Mouse (Mus musculus): ENCODE measurements around the gene Ctrb1. TPM values are rescaled to one million over a fixed set of nuclear protein-coding genes. Genes with fewer than 3 reads are reported as not detected.

The Ctrb1 gene
- polyA plus RNA-seq, 1 experiment from 2014 or later = 1.7 TPM

DNA sequence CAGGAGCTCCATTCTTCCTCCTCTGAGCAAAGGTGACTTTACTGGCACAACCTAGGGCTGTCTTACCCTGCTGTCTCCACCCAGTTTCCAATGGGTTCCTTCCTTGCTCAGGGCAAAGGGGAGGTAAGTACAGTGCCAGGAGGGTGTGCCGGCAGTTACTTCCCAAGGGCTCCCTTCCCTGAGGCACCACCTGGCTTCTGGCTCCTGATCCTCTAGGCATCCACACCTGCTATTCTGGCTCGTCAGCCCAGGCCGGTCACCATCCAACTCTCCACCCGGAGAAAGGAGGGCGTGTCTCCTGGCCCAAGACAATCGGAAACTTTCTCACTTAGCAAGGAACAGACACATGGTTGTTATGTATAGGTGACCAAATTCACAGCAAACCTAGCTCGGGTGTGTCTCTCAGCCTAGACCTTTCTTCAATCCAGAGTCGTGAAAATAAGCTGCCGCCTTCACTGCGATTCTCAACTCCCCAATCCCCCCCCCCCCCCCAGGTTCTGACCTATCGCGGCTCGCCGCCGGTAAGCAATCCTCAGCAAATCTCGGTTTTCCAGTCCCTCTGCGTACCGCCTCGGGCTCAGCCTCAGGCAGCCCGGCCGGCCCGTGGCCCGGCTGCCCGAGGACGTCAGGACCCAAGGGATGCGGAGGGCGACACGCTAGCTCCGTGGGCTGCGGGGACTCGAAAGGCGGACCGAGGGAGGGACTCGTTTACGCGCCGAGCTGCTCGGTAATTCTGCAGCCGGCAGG is 40.6 kb upstream of the Ctrb1 start:
- ATAC-seq = peak; percentile 42
- H3K9ac ChIP-seq = peak overlapping the region; percentile 88
- peak overlapping the region; percentile 75 for H3K4me3 ChIP-seq
- H3K36me3 ChIP-seq (ENCODE audit: poor library complexity, severe bottlenecking) = no peaks in the 10 kb centered on the region
- H3K4me1 ChIP-seq = peaks cover 88% of the 10 kb centered on the region
- H3K27ac ChIP-seq = peak overlapping the region; percentile 68; the same call in 1 of the 2 replicates
- 1% methylated on average over 39 of the region's 39 CpGs for WGBS
- H3K9me3 ChIP-seq (replicated peaks) = no peaks in the 10 kb centered on the region
- no peaks in the 10 kb centered on the region for H3K27me3 ChIP-seq
- peak overlapping the region; percentile 75 for H3K4me2 ChIP-seq

DNA sequence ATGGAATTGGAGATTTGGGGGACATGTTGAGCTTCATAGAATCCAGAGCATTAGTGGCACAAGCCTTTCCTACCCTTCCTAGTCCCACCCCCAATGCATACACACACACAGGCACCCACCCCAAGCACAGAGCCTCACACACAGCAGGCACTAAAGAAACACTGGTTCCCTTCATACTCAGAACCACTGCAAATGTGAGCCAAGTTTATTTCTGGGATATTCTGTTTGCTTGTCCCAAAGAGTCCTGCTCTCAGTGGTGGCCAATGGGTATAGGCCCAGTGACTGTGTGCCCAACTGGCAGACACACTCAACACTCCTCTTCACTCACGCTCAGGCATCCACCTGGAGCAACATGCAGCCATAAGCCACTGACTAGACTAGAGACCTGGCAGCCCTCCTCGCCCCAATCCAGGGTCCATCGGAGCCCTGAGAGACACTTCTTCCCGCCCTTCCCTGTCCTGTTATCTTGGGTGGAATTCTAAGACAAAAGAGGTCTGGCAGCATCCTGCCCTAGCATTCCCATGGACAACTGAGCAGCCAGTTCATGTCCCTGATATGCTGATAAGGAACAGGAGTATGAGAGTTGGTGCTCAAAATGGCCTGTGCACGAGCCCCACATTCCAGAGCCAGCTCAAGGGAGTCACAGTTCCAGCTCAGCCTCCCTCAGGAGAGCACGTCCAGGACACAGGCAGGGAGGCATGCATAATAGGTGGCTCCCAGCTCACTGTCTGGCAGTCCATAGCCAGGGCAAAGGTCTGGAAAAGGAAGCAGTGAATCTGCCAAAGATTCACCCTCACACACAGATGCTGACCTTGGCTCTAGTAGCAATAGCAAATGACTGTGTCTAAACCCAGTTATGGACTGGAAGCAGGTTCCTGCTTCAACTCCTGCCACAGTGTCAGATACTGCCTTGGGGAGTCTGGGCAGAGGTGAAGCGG is 38.7 kb upstream of the Ctrb1 start:
- ATAC-seq = no peak
- H3K4me1 ChIP-seq = peaks cover 72% of the 10 kb centered on the region
- no peaks in the 10 kb centered on the region for H3K9me3 ChIP-seq (replicated peaks)
- no peak overlapping the region for H3K4me3 ChIP-seq
- no peaks in the 10 kb centered on the region for H3K27me3 ChIP-seq
- no peak overlapping the region for H3K9ac ChIP-seq
- H3K27ac ChIP-seq = no peak overlapping the region
- no peaks in the 10 kb centered on the region for H3K36me3 ChIP-seq (ENCODE audit: poor library complexity, severe bottlenecking)
- 78% methylated on average over 7 of the region's 7 CpGs for WGBS
- peak overlapping the region; percentile 75; the same call in 1 of the 2 replicates for H3K4me2 ChIP-seq

- Histone ChIP-seq H3K9me3 (replicated peaks) (no peaks in the 10 kb centered on the region), H3K4me1 (peaks cover 62% of the 10 kb centered on the region), H3K27ac (no peak overlapping the region; the same call in 1 of the 2 replicates), H3K9ac (peak overlapping the region; percentile 30; the same call in 1 of the 2 replicates), H3K36me3 (ENCODE audit: poor library complexity, severe bottlenecking) (no peaks in the 10 kb centered on the region), H3K27me3 (no peaks in the 10 kb centered on the region), H3K4me2 (no peak overlapping the region), H3K4me3 (no peak overlapping the region)
- whole genome bisulfite sequencing = 78% methylated on average over 5 of the region's 5 CpGs
- ATAC-seq = no peak
These were observed 37.7 kb upstream of the Ctrb1 start for GRCm38 (mm10) chr8:111728481-111728880.

GRCm38 (mm10) chr8:111727553-111727952 is 36.7 kb upstream of the Ctrb1 start:
- ATAC-seq = no peak
- no peak overlapping the region for H3K4me3 ChIP-seq
- WGBS = 89% methylated on average over 4 of the region's 4 CpGs
- H3K9ac ChIP-seq = no peak overlapping the region
- no peak overlapping the region for H3K4me2 ChIP-seq
- H3K36me3 ChIP-seq (ENCODE audit: poor library complexity, severe bottlenecking) = no peaks in the 10 kb centered on the region
- no peaks in the 10 kb centered on the region for H3K9me3 ChIP-seq (replicated peaks)
- H3K4me1 ChIP-seq = peaks cover 53% of the 10 kb centered on the region
- H3K27me3 ChIP-seq = no peaks in the 10 kb centered on the region
- H3K27ac ChIP-seq = no peak overlapping the region

GRCm38 (mm10) chr8:111726102-111726900 is 35.5 kb upstream of the Ctrb1 start:
- no peaks in the 10 kb centered on the region; the same call in 1 of the 2 replicates for H3K36me3 ChIP-seq (ENCODE audit: poor library complexity, severe bottlenecking)
- peaks cover 46% of the 10 kb centered on the region for H3K4me1 ChIP-seq
- H3K4me3 ChIP-seq = no peak overlapping the region
- H3K27ac ChIP-seq = no peak overlapping the region
- WGBS = 80% methylated on average over 7 of the region's 7 CpGs
- H3K9ac ChIP-seq = no peak overlapping the region
- no peaks in the 10 kb centered on the region for H3K9me3 ChIP-seq (replicated peaks)
- no peak overlapping the region for H3K4me2 ChIP-seq
- H3K27me3 ChIP-seq = no peaks in the 10 kb centered on the region
- peak; percentile 44; the same call in 1 of the 2 replicates for ATAC-seq

DNA sequence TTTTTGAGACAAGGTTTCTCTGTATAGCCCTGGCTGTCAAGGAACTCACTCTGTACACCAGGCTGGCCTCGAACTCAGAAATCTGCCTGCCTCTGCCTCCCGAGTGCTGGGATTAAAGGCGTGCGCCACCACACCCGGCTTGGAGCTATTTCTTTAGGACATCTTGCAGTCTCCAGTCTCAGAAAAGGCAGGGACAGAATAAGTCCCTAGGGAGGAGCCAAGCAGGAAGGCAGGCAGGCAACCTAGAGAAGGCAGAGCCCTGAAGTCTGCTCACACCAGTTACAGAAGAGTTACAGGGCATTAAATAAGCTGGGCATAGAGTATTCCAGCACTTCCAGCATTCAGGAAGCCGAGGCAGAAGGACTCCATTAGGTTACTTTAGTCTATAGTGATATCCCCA is 34.5 kb upstream of the Ctrb1 start:
- peaks cover 36% of the 10 kb centered on the region for H3K4me1 ChIP-seq
- H3K4me2 ChIP-seq = no peak overlapping the region
- no peak overlapping the region for H3K4me3 ChIP-seq
- 94% methylated on average over 6 of the region's 6 CpGs for WGBS
- no peak overlapping the region for H3K27ac ChIP-seq
- H3K9me3 ChIP-seq (replicated peaks) = no peaks in the 10 kb centered on the region
- no peak overlapping the region for H3K9ac ChIP-seq
- no peaks in the 10 kb centered on the region for H3K27me3 ChIP-seq
- no peak for ATAC-seq
- peaks cover 10% of the 10 kb centered on the region for H3K36me3 ChIP-seq (ENCODE audit: poor library complexity, severe bottlenecking)

DNA sequence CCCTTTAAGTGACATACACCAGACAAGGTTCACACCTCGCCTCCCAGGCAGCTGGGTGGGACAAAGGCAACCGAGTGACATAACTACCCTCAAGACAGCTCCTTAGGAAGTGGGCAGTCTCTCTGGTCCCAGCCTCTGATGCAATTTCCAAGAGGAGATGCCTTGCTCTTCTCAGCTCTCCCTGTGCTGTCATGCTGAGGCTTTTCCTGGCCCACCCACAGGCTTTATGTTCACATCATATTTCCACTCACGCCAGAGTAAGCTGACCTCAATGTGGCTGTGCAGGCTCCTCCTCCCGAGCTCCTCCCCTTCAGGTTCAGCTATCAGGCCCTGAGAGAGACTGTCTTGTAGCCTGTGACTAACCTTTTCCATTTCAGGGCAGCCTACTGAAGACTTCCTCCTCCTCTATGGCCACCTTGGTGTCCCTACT is 29.3 kb upstream of the Ctrb1 start:
- WGBS = 80% methylated on average over 4 of the region's 4 CpGs
- Histone ChIP-seq H3K4me1 (peaks cover 40% of the 10 kb centered on the region), H3K27ac (no peak overlapping the region), H3K4me2 (no peak overlapping the region), H3K36me3 (ENCODE audit: poor library complexity, severe bottlenecking) (peaks cover 32% of the 10 kb centered on the region), H3K27me3 (no peaks in the 10 kb centered on the region), H3K9me3 (replicated peaks) (no peaks in the 10 kb centered on the region), H3K9ac (no peak overlapping the region), H3K4me3 (no peak overlapping the region)
- no peak for ATAC-seq

DNA sequence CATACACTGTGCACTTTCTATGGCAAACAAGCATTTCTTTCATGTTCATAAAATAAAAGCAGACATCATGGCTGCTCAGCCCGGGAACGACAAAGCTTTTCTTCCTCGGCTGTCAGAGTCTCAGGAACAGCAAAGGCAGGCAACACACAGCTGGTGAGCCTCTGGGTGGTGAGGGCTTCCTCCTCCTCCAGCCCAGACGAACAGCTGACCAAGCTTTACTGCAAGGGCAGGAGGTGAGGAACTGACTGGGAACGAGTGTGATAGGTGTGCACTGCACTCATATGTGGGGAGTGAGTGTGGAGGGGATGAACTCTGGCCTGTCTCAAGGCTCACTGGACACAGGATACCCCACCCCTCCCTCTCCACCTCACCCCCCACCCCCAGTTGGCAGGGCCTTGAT is 28.1 kb upstream of the Ctrb1 start:
- H3K4me3 ChIP-seq = no peak overlapping the region
- H3K36me3 ChIP-seq (ENCODE audit: poor library complexity, severe bottlenecking) = peaks cover 44% of the 10 kb centered on the region
- 54% methylated on average over 5 of the region's 5 CpGs for WGBS
- H3K9me3 ChIP-seq (replicated peaks) = no peaks in the 10 kb centered on the region
- peak overlapping the region; percentile 98; the same call in 1 of the 2 replicates for H3K27ac ChIP-seq
- no peaks in the 10 kb centered on the region for H3K27me3 ChIP-seq
- no peak for ATAC-seq
- peaks cover 40% of the 10 kb centered on the region for H3K4me1 ChIP-seq
- H3K9ac ChIP-seq = no peak overlapping the region
- no peak overlapping the region for H3K4me2 ChIP-seq

- Histone ChIP-seq H3K27ac (peak overlapping the region; percentile 98), H3K4me1 (peaks cover 40% of the 10 kb centered on the region), H3K4me2 (peak overlapping the region; percentile 37; the same call in 1 of the 2 replicates), H3K9ac (peak overlapping the region; percentile 58), H3K9me3 (replicated peaks) (no peaks in the 10 kb centered on the region), H3K4me3 (no peak overlapping the region), H3K27me3 (no peaks in the 10 kb centered on the region), H3K36me3 (ENCODE audit: poor library complexity, severe bottlenecking) (peaks cover 55% of the 10 kb centered on the region)
- WGBS = 48% methylated on average over 6 of the region's 6 CpGs
- no peak for ATAC-seq
These were observed 27.1 kb upstream of the Ctrb1 start for GRCm38 (mm10) chr8:111717866-111718265.

GRCm38 (mm10) chr8:111717488-111717792 is 26.6 kb upstream of the Ctrb1 start:
- WGBS = 33% methylated on average over 4 of the region's 4 CpGs
- ATAC-seq = peak; percentile 9; the same call in 1 of the 2 replicates
- Histone ChIP-seq H3K27me3 (no peaks in the 10 kb centered on the region), H3K4me3 (no peak overlapping the region), H3K4me2 (peak overlapping the region; percentile 37), H3K9ac (peak overlapping the region; percentile 58), H3K36me3 (ENCODE audit: poor library complexity, severe bottlenecking) (peaks cover 59% of the 10 kb centered on the region), H3K27ac (peak overlapping the region; percentile 98), H3K4me1 (peaks cover 40% of the 10 kb centered on the region), H3K9me3 (replicated peaks) (no peaks in the 10 kb centered on the region)

- H3K4me1 ChIP-seq = peaks cover 40% of the 10 kb centered on the region
- H3K27me3 ChIP-seq = no peaks in the 10 kb centered on the region
- peak overlapping the region; percentile 98 for H3K27ac ChIP-seq
- no peak overlapping the region for H3K4me3 ChIP-seq
- peak; percentile 89 for ATAC-seq
- peak overlapping the region; percentile 58 for H3K9ac ChIP-seq
- peak overlapping the region; percentile 37 for H3K4me2 ChIP-seq
- 8% methylated on average over 10 of the region's 10 CpGs for whole genome bisulfite sequencing
- peaks cover 65% of the 10 kb centered on the region for H3K36me3 ChIP-seq (ENCODE audit: poor library complexity, severe bottlenecking)
- H3K9me3 ChIP-seq (replicated peaks) = no peaks in the 10 kb centered on the region
These were observed 26.0 kb upstream of the Ctrb1 start for GRCm38 (mm10) chr8:111716603-111717487.

All from forebrain, embryonic 13.5 days (tissue).